Mouse (Mus musculus) neural tube, embryonic 13.5 days (tissue): ENCODE results near the gene Med21. TPM values are rescaled to one million over a fixed set of nuclear protein-coding genes. Genes with fewer than 3 reads are reported as not detected.

ENCODE experiments used
- ATAC-seq: fragments of 200-750 bp; cut with Nextera tagmentation; 2 replicates; pipeline ENCODE4 v1.8.0; 2017; ENCODE audit warnings: low read depth, mild to moderate bottlenecking, moderate TSS enrichment, moderate library complexity
- H3K27ac ChIP-seq: fragments of 300-500 bp; sonication (generic); replicated peaks from 2 replicates; pipeline ENCODE4 v1.5.1; 2015; ENCODE audit warnings: moderate library complexity, mild to moderate bottlenecking, inconsistent platforms
- H3K27me3 ChIP-seq: fragments of 300-500 bp; sonication (generic); 2 replicates; pipeline ENCODE4 v1.6.1; 2015; ENCODE audit warnings: mild to moderate bottlenecking, inconsistent platforms
- H3K36me3 ChIP-seq: fragments of 300-500 bp; sonication (generic); 2 replicates; pipeline ENCODE4 v1.6.1; 2015; ENCODE audit warnings: mild to moderate bottlenecking, inconsistent platforms
- H3K4me1 ChIP-seq: fragments of 300-500 bp; sonication (generic); replicated peaks from 2 replicates; pipeline ENCODE4 v1.6.1; 2015; ENCODE audit warnings: inconsistent platforms
- H3K4me2 ChIP-seq: fragments of 300-500 bp; sonication (generic); 2 replicates; pipeline ENCODE4 v1.6.1; 2015; ENCODE audit warnings: inconsistent platforms, mild to moderate bottlenecking, moderate library complexity
- H3K4me3 ChIP-seq: fragments of 300-500 bp; sonication (generic); 2 replicates; pipeline ENCODE4 v1.5.1; 2015; ENCODE audit warnings: mild to moderate bottlenecking, inconsistent platforms
- H3K9ac ChIP-seq: fragments of 300-500 bp; sonication (generic); 2 replicates; pipeline ENCODE4 v1.6.1; 2015; ENCODE audit warnings: moderate library complexity, mild to moderate bottlenecking, inconsistent platforms
- H3K9me3 ChIP-seq: fragments of 300-500 bp; sonication (generic); 2 replicates; pipeline ENCODE4 v1.6.1; 2016; ENCODE audit warnings: inconsistent platforms
- WGBS: fragments of 180-500 bp; shearing (Covaris S2); methylation state at CpG from one replicate; pipeline ENCODE4 v1.1.7; 2015; 5-methylcytosine and 5-hydroxymethylcytosine counted together
- polyA plus RNA-seq: library from polyadenylated mRNA; unstranded; fragments of >200 nt; fragmentation: Nextera tagmentation; extraction: Ambion mirVana; gene quantifications from 2 replicates; pipeline ENCODE4 v1.2.1, GENCODE M21; 2015

Gene Med21
- polyA plus RNA-seq, 1 experiment from 2014 or later: 139 TPM

- no peak for ATAC-seq
- no peak overlapping the region for H3K4me3 ChIP-seq
- WGBS: 54% methylated on average over 5 of the region's 5 CpGs
Measured at GRCm38 (mm10) chr6:146697767-146698166, 55.4 kb downstream of the Med21 start.

DNA sequence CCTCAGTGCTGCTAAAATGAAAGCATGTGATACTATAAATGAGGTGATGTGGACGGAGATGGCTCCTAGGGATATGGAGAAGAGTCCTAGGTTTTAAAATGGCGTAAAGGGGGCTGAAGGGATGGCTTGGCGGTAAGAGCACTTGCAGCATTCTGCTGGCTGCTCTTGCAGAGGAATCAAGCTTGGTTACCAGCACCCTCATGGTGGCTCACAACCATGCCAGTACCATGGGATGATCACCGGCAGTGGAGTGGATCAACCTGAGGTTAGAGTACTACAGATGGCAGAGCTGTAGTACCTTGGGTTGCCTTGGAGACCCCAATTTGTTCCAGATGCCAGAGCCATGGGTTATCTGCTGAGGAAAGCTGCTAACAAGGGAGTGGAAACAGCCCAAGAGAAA lies 56.0 kb downstream of the Med21 start:
- ATAC-seq: no peak
- H3K27ac ChIP-seq: no peak overlapping the region
- no peak overlapping the region for H3K4me3 ChIP-seq
- H3K9me3 ChIP-seq: no peaks in the 10 kb centered on the region
- H3K4me2 ChIP-seq: no peak overlapping the region
- no peaks in the 10 kb centered on the region for H3K27me3 ChIP-seq
- no peak overlapping the region for H3K9ac ChIP-seq
- WGBS: 92% methylated on average over 4 of the region's 4 CpGs
- H3K4me1 ChIP-seq: no peaks in the 10 kb centered on the region
- no peaks in the 10 kb centered on the region for H3K36me3 ChIP-seq

More at GRCm38 (mm10) chr6:146697767-146698166, 55.4 kb downstream of the Med21 start:
- no peaks in the 10 kb centered on the region for H3K4me1 ChIP-seq
- H3K9me3 ChIP-seq: no peaks in the 10 kb centered on the region
- H3K36me3 ChIP-seq: no peaks in the 10 kb centered on the region
- no peak overlapping the region for H3K9ac ChIP-seq
- H3K27me3 ChIP-seq: no peaks in the 10 kb centered on the region
- no peak overlapping the region for H3K4me2 ChIP-seq
- H3K27ac ChIP-seq: no peak overlapping the region

Other genes starting within 250 kb of the Med21 start
- gene Itpr2, start 140.3 kb upstream of the Med21 start, polyA plus RNA-seq: 5.5 and 9.6 TPM in 2 replicates
- 51.8 and 55.3 TPM in 2 replicates for gene Fgfr1op2, start 65.3 kb upstream of the Med21 start, polyA plus RNA-seq
- gene Ints13, start 64.7 kb upstream of the Med21 start, polyA plus RNA-seq: 53.1 and 62.2 TPM in 2 replicates
- 31.1 and 31.2 TPM in 2 replicates for gene Tm7sf3, start 277 bp downstream of the Med21 start, polyA plus RNA-seq
- gene Stk38l, start 82.4 kb downstream of the Med21 start, polyA plus RNA-seq: 15.1 and 16.0 TPM in 2 replicates
- 1.8 and 2.5 TPM in 2 replicates for gene Arntl2, start 153.5 kb downstream of the Med21 start, polyA plus RNA-seq
- not detected in 2 replicates for gene Smco2, start 207.6 kb downstream of the Med21 start, polyA plus RNA-seq
- 15.2 and 17.7 TPM in 2 replicates for gene Ppfibp1, start 245.9 kb downstream of the Med21 start, polyA plus RNA-seq